In the genomic region with DNA sequence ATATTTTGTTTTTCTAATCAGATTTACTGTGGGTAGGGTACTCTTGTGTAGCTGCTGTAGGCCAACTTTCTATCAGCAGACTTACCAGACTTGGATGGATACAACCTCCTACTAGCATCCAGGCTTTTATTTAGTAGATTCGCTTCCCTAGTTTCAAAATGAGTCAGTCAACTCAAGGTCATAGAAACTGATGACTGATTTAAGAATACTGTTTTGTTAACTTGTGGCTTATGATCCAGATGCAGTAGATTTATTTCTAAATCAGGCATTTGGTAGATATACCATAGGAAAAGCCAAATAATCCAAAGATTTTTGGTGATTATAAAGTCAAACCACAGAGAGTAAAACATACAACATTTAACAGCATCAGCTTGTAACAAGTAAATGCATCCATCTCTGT, we compare ENCODE assay signal across 25 mouse cellular contexts. TPM values are rescaled to one million over a fixed set of nuclear protein-coding genes. Genes with fewer than 3 reads are reported as not detected.
"Had no signal": no experiment of that assay in that cellular context is flagged by ENCODE, and none has a peak within 500 bp of the region (broad histone marks: within the 10 kb centered on the region; RNA-seq: fewer than 3 reads in every experiment).

No protein-coding gene starts in this region.

- H3K27me3 ChIP-seq: intestine, embryonic 15.5 days; limb, embryonic 13.5 days; liver, embryonic 13.5 days; midbrain, embryonic 12.5 days; neural tube, embryonic 15.5 days had no signal

- H3K4me3 ChIP-seq: intestine, embryonic 15.5 days; kidney, embryonic 15.5 days; limb, embryonic 10.5 days; limb, embryonic 13.5 days; liver, embryonic 13.5 days; midbrain, embryonic 12.5 days; myocyte; neural tube, embryonic 15.5 days had no signal

- H3K4me2 ChIP-seq: intestine, embryonic 15.5 days; kidney, embryonic 15.5 days; limb, embryonic 13.5 days; liver, embryonic 13.5 days; midbrain, embryonic 12.5 days; neural tube, embryonic 15.5 days had no signal

- H3K4me1 ChIP-seq: intestine, embryonic 15.5 days had no signal

- H3K36me3 ChIP-seq: intestine, embryonic 15.5 days; kidney, embryonic 15.5 days; limb, embryonic 10.5 days; liver, embryonic 13.5 days; midbrain, embryonic 12.5 days; neural tube, embryonic 15.5 days had no signal

- ATAC-seq: intestine, embryonic 15.5 days had no signal

- H3K9ac ChIP-seq: intestine, embryonic 15.5 days; kidney, embryonic 15.5 days; limb, embryonic 13.5 days; liver, embryonic 13.5 days; midbrain, embryonic 12.5 days; neural tube, embryonic 15.5 days had no signal

- H3K27ac ChIP-seq: intestine, embryonic 15.5 days; kidney, embryonic 15.5 days; limb, embryonic 10.5 days; limb, embryonic 13.5 days; liver, embryonic 13.5 days; midbrain, embryonic 12.5 days; neural tube, embryonic 15.5 days; stomach, postnatal 0 days had no signal

- H3K9me3 ChIP-seq: intestine, embryonic 15.5 days; kidney, embryonic 15.5 days; limb, embryonic 10.5 days; limb, embryonic 13.5 days; liver, embryonic 13.5 days; midbrain, embryonic 12.5 days; neural tube, embryonic 15.5 days had no signal

- DNase-seq: kidney, adult 11 months; kidney, adult 8-10 months; kidney, postnatal 10 days; kidney, postnatal 36 days; layer of hippocampus, adult 9-11 months; liver, embryonic 13.5 days; lung, adult 2 months; lung, postnatal 14 days; lung, postnatal 4 days; right cerebral cortex, adult 18-20 months; right cerebral cortex, postnatal 14 days; right cerebral cortex, postnatal 4 days; thymus, adult 2 months; thymus, postnatal 25 days had no signal

RNA-seq across cellular contexts. Expression of a gene that starts 54.3 kb away (rescaled TPM):
- total RNA-seq: left cerebral cortex, postnatal 25 days had no signal
- polyA plus RNA-seq: myocyte had no signal

RNA-seq across cellular contexts. Expression of a gene that starts 54.7 kb away (rescaled TPM):
- total RNA-seq: liver, adult 2 months; monocyte, adult 5-6 weeks had no signal
